Mouse (Mus musculus) ES-E14 (cell line): ENCODE results near the gene Atp8b4. TPM values are rescaled to one million over a fixed set of nuclear protein-coding genes. Genes with fewer than 3 reads are reported as not detected.

Experiments
- DNase-seq: peaks from one replicate; pipeline ENCODE4 v3.0.0-alpha.2; 2013; ENCODE audit warnings: low read depth, low spot score
- H3K27ac ChIP-seq: 2 replicates; pipeline ENCODE4 v1.5.1; 2012; ENCODE audit warnings: low read depth, mild to moderate bottlenecking, low read length, moderate library complexity, mixed read lengths; ENCODE audit not compliant: poor library complexity, insufficient read depth, severe bottlenecking
- H3K36me3 ChIP-seq: 2 replicates; pipeline ENCODE4 v1.6.1; 2012; ENCODE audit warnings: mild to moderate bottlenecking, low read length, moderate library complexity, mixed read lengths; ENCODE audit not compliant: control insufficient read depth, poor library complexity, insufficient read depth, severe bottlenecking
- H3K4me1 ChIP-seq, 2 experiments: fragments of 150-350 bp in 1 of 2; sonication (generic) in 1 of 2; 2 replicates each; pipeline ENCODE4 v1.6.1; 2012; ENCODE audit warnings: low read length in 2 of 2, mild to moderate bottlenecking in 1 of 2, mixed read lengths in 1 of 2; ENCODE audit not compliant: control insufficient read depth in 2 of 2, insufficient read depth in 2 of 2, poor library complexity in 1 of 2
- H3K4me3 ChIP-seq, 2 experiments: fragments of 150-350 bp in 1 of 2; sonication (generic) in 1 of 2; 2 replicates each; pipeline ENCODE4 v1.5.1; 2012; ENCODE audit warnings: low read length in 2 of 2, low read depth in 1 of 2, mild to moderate bottlenecking in 1 of 2, mixed read lengths in 1 of 2; ENCODE audit not compliant: insufficient read depth in 1 of 2, poor library complexity in 1 of 2, severe bottlenecking in 1 of 2
- H3K9ac ChIP-seq: 2 replicates; pipeline ENCODE4 v1.6.1; 2012; ENCODE audit warnings: low read depth, mild to moderate bottlenecking, low read length, mixed read lengths; ENCODE audit not compliant: poor library complexity, insufficient read depth, severe bottlenecking
- H3K9me3 ChIP-seq: fragments of 150-350 bp; sonication (generic); 2 replicates; pipeline ENCODE4 v1.6.1; 2012; ENCODE audit warnings: low read depth, mild to moderate bottlenecking, low read length; ENCODE audit not compliant: control insufficient read depth, insufficient read depth
- CHD2 ChIP-seq: IDR thresholded peaks from 2 replicates; pipeline ENCODE4 v1.6.1; 2014; ENCODE audit warnings: mild to moderate bottlenecking, low read depth, low read length, inconsistent platforms
- HCFC1 ChIP-seq: IDR thresholded peaks from 2 replicates; pipeline ENCODE4 v1.6.1; 2012; ENCODE audit warnings: low read length, inconsistent platforms, borderline replicate concordance; ENCODE audit not compliant: insufficient read depth
- MAFK ChIP-seq: IDR thresholded peaks from 2 replicates; pipeline ENCODE4 v1.6.1; 2014; ENCODE audit warnings: mild to moderate bottlenecking, low read depth, low read length, inconsistent platforms; ENCODE audit not compliant: insufficient read depth
- ZC3H11A ChIP-seq: IDR thresholded peaks from 2 replicates; pipeline ENCODE4 v1.6.1; 2012; ENCODE audit warnings: low read depth, mild to moderate bottlenecking, inconsistent platforms, low read length, borderline replicate concordance
- ZNF384 ChIP-seq: IDR thresholded peaks from 2 replicates; pipeline ENCODE4 v1.6.1; 2012; ENCODE audit warnings: low read depth, low read length, inconsistent platforms
- in situ Hi-C, 2 experiments: fragments of 600-800 bp; cut with MboI; formaldehyde crosslinking; loops; one replicate each; pipeline ENCODE4 v1.15.1; 2025; ENCODE audit warnings: low sequenced_read_pairs in 2 of 2, inconsistent platforms in 1 of 2; ENCODE audit not compliant: unreplicated experiment in 2 of 2
- total RNA-seq: library from RNA; depleted of rRNA; stranded (reverse); fragments of 300-350 nt; gene quantifications from 2 replicates; pipeline ENCODE4 v1.2.3, GENCODE M21; 2012

Atp8b4 gene
- total RNA-seq, 1 experiment, result 0.27 TPM

GRCm38 (mm10) chr2:126498761-126499452, 1.6 kb downstream of the Atp8b4 start:
- no peak for DNase-seq
- in situ Hi-C loops, result no loop called here
- no peak overlapping the region for H3K4me3 ChIP-seq
- H3K27ac ChIP-seq, result no peak overlapping the region
- H3K9ac ChIP-seq, result no peak overlapping the region
- TF ChIP-seq CHD2, result no peak
- TF ChIP-seq HCFC1, result no peak
- no peak for TF ChIP-seq ZNF384
- H3K9me3 ChIP-seq, result no peaks in the 10 kb centered on the region
- no peaks in the 10 kb centered on the region for H3K36me3 ChIP-seq
- no peaks in the 10 kb centered on the region for H3K4me1 ChIP-seq

DNA sequence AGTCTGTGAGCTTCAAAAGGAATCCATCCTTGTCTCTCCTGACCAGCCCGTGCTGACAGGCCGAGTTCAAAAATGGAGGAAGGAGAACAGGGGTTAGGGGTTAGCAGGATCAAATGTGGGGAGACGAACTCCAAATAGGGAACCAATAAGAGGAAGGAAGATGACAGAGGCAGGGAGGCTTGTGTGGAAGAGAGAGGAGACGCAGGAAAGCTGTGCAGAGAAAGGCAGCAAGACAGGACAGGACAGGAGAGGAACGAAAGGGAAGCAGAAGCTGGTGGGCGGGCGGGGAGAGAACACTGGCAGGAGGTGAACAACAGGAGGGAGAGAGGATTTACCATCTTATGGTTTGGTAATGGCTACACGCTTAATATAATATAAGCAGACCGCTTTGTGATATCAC, 3.6 kb downstream of the Atp8b4 start:
- no peaks in the 10 kb centered on the region for H3K4me1 ChIP-seq
- H3K27ac ChIP-seq, result no peak overlapping the region
- no peak overlapping the region for H3K4me3 ChIP-seq
- no peaks in the 10 kb centered on the region for H3K9me3 ChIP-seq
- TF ChIP-seq CHD2, result no peak
- TF ChIP-seq HCFC1, result no peak
- TF ChIP-seq MAFK, result no peak
- no peak for TF ChIP-seq ZC3H11A
- TF ChIP-seq ZNF384, result no peak
- DNase-seq, result no peak
- H3K36me3 ChIP-seq, result no peaks in the 10 kb centered on the region
- H3K9ac ChIP-seq, result no peak overlapping the region
- in situ Hi-C loops, result no loop called here

DNA sequence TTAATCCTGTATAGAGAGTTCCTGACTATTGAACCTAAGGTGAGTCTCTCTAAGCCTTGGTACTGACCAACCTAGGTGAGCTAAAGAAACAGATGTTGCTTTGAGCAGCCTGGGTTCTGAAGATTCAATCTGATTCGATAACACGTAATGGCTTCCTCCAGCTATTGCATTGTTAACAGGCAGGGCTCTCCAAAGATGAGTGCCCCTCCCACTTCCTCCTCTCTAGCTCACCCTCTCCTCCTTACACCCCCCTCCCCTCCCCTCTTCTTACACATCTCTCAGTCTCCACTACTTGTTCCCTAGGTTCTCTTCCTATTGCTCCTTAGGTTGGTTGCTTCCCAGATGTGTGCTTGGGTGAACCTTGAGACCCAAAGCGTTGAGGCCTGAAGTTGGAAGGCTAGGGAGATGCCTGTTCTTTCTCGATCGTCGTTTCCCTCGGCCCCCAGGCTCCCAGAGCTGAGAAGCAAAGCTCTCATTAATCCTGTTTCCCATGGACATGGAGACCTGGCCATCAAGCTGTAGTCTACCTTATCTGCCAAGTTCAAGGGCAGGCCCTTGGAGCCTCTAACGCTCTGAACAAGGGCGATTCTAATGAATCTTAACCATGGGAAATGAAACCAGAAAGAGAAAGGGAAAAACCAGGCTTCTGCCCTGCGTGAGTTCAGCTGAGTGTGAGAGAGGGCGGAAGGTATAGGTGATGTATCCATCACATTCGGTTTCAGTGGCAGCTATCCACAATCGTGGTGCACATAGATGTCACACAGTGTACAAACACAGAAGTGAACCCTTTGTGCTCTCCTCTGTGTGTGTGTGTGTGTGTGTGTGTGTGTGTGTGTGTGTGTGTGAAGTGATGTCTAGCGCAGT, 4.4 kb downstream of the Atp8b4 start:
- Histone ChIP-seq H3K4me1 (no peaks in the 10 kb centered on the region), H3K36me3 (no peaks in the 10 kb centered on the region), H3K27ac (no peak overlapping the region), H3K9me3 (no peaks in the 10 kb centered on the region), H3K4me3 (no peak overlapping the region), H3K9ac (no peak overlapping the region)
- no peak for TF ChIP-seq ZC3H11A
- TF ChIP-seq ZNF384, result no peak
- TF ChIP-seq CHD2, result no peak
- no peak for TF ChIP-seq MAFK
- TF ChIP-seq HCFC1, result no peak
- in situ Hi-C loops, result no loop called here
- no peak for DNase-seq

DNA sequence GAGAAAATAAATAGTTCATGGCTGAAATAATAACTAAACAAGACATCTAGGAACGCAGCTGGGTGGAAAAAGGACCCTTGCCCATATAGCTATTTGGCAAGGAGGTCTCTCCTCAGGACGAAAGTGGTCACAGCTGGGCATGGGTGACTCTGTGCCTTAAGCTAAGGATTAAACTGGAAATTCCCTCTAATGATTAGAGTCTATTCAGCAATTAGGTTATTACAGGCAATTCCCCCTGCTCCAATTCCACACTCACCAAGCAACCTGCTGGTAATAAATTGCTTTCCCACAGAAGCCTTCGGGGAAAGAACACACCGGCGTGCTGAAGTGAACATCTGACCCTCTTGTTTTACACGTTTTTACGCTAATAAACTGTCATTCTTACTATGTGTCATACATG, 5.2 kb downstream of the Atp8b4 start:
- H3K36me3 ChIP-seq, result no peaks in the 10 kb centered on the region
- no peaks in the 10 kb centered on the region for H3K9me3 ChIP-seq
- no peak overlapping the region for H3K27ac ChIP-seq
- H3K4me1 ChIP-seq, result no peaks in the 10 kb centered on the region
- no peak for TF ChIP-seq MAFK
- no peak for TF ChIP-seq ZC3H11A
- TF ChIP-seq ZNF384, result no peak
- no peak for TF ChIP-seq HCFC1
- no peak for TF ChIP-seq CHD2
- no peak for DNase-seq
- in situ Hi-C loops, result no loop called here
- no peak overlapping the region for H3K9ac ChIP-seq
- no peak overlapping the region for H3K4me3 ChIP-seq
